Mouse (Mus musculus) brain, embryonic 14.5 days (tissue): ENCODE data around the gene Myo5c.

Source experiments
- CTCF ChIP-seq: fragments of 200-500 bp; IDR thresholded peaks from 2 replicates; pipeline ENCODE4 v1.5.1; 2012; ENCODE audit warnings: inconsistent platforms, mild to moderate bottlenecking, moderate library complexity, borderline replicate concordance; ENCODE audit not compliant: insufficient read depth, insufficient read length; ENCODE audit errors: extremely low read depth
- POLR2A ChIP-seq: fragments of 200-500 bp; IDR thresholded peaks from 2 replicates; pipeline ENCODE4 v1.6.1; 2012; ENCODE audit warnings: mild to moderate bottlenecking, inconsistent platforms, borderline replicate concordance; ENCODE audit not compliant: poor library complexity, insufficient read depth, insufficient read length, severe bottlenecking; ENCODE audit errors: extremely low read depth

- TF ChIP-seq POLR2A (no peak), CTCF (no peak)
Measured at GRCm38 (mm10) chr9:75231841-75232746, at the start of gene Myo5c.
